Mouse (Mus musculus): ENCODE data around the gene Tbcd.

- TF ChIP-seq SRF (IDR thresholded peaks at IDR 0.05; ENCODE audit: control insufficient read depth, insufficient read length, low read depth) (no peak), POLR2A (IDR thresholded peaks at IDR 0.05; ENCODE audit: insufficient read length, low read depth) (no peak), MYOD1 (IDR thresholded peaks at IDR 0.05; ENCODE audit: control insufficient read depth in 1 of 3, insufficient read length in 2 of 3, low read depth in 2 of 3) (no peak), E2F4 (IDR thresholded peaks at IDR 0.05; ENCODE audit: insufficient read depth) (no peak), REST (IDR thresholded peaks at IDR 0.05; ENCODE audit: insufficient read depth, insufficient read length) (no peak), POLR2AphosphoS2 (IDR thresholded peaks at IDR 0.05; ENCODE audit: insufficient read length, low read depth) (no peak), USF1 (IDR thresholded peaks at IDR 0.05; ENCODE audit: low read depth) (no peak), TCF12 (IDR thresholded peaks at IDR 0.05; ENCODE audit: insufficient read depth, poor library complexity, severe bottlenecking) (no peak), MYOG (IDR thresholded peaks at IDR 0.05; ENCODE audit: control insufficient read depth in 1 of 3, insufficient read depth in 1 of 3, insufficient read length in 2 of 3, low read depth in 2 of 3) (no peak), TCF3 (IDR thresholded peaks at IDR 0.05; ENCODE audit: insufficient read length, low read depth) (no peak), MAX (IDR thresholded peaks at IDR 0.05; ENCODE audit: low read depth) (no peak), CEBPB (IDR thresholded peaks at IDR 0.05; ENCODE audit: insufficient read depth, poor library complexity, severe bottlenecking) (no peak)
These were observed 61.3 kb downstream of the Tbcd start for GRCm38 (mm10) chr11:121512896-121513572.
